Mouse (Mus musculus): ENCODE results near the gene Wt1. TPM values are rescaled to one million over a fixed set of nuclear protein-coding genes. Genes with fewer than 3 reads are reported as not detected.

Gene Wt1
- polyA plus RNA-seq, 1 experiment from 2014 or later = 18.6 TPM

DNA sequence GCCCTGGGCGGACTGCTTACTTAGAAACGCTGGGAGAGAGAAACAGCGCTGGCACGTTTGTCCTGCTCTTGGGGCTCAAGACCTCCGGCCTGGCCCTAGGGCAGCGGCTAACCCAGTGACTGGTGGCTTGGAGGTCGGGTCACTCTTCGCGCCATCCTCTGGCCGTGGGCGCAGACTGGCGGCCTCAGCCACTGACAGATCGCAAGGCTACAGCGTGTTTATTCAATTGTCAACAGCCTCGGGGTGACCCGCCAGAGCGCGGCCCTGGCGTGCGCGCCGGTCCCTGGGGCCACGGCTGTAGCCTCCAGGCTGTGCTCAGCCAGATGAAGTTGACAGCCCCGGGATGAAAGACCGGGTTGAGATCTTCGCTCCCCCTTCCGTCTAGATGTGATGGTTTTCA is 3.4 kb upstream of the Wt1 start:
- Histone ChIP-seq H3K9me3 (ENCODE audit: control insufficient read depth, low read depth, low read length) (no peaks in the 10 kb centered on the region), H3K36me3 (ENCODE audit: control insufficient read depth, insufficient read depth, low read length) (no peaks in the 10 kb centered on the region), H3K4me2 (replicated peaks; ENCODE audit: low read depth, low read length) (peak overlapping the region; percentile 37; the same call in 1 of the 2 replicates), H3K4me3 (ENCODE audit: low read depth, low read length) (peak overlapping the region; percentile 18; the same call in 1 of the 2 replicates), H3K4me1 (ENCODE audit: control insufficient read depth, insufficient read depth, low read length) (0 out of 2 replicates have a peak, but pooled peaks cover 9% of the 10 kb centered on the region), H3K27me3 (ENCODE audit: control insufficient read depth, insufficient read depth, low read length) (peaks cover 61% of the 10 kb centered on the region), H3K9ac (replicated peaks; ENCODE audit: low read depth, low read length) (no peak overlapping the region), H3K27ac (ENCODE audit: low read length) (no peak overlapping the region)
- ATAC-seq (ENCODE audit: insufficient number of reproducible peaks, insufficient read depth, low FRiP score, low read depth) = no peak
- 2% methylated on average over 27 of the region's 27 CpGs for WGBS

DNA sequence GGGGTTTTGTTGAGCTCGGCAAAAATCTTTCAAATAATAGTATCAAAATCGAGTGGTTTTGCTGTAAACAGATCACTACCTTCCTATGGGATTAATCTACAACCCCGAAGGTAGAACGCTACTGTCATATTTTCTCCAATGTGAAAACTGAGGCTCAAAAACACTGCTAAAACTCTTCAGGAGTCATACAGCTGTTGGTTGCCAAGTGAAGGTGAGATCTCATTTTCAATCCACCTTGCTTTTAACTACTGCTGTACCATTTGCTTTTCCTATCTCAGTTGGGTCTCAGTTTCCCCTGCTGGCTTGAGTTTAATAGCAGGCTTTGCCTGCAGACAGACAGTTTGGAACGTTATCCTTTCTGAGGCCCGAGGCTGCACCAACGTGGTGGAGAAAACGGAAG is 2.9 kb upstream of the Wt1 start:
- Histone ChIP-seq H3K9me3 (ENCODE audit: control insufficient read depth, low read depth, low read length) (no peaks in the 10 kb centered on the region), H3K4me3 (ENCODE audit: low read depth, low read length) (peak overlapping the region; percentile 13; the same call in 1 of the 2 replicates), H3K27me3 (ENCODE audit: control insufficient read depth, insufficient read depth, low read length) (peaks cover 61% of the 10 kb centered on the region), H3K36me3 (ENCODE audit: control insufficient read depth, insufficient read depth, low read length) (no peaks in the 10 kb centered on the region), H3K27ac (ENCODE audit: low read length) (no peak overlapping the region), H3K4me2 (replicated peaks; ENCODE audit: low read depth, low read length) (peak overlapping the region; percentile 37; the same call in 1 of the 2 replicates), H3K4me1 (ENCODE audit: control insufficient read depth, insufficient read depth, low read length) (0 out of 2 replicates have a peak, but pooled peaks cover 12% of the 10 kb centered on the region), H3K9ac (replicated peaks; ENCODE audit: low read depth, low read length) (no peak overlapping the region)
- ATAC-seq (ENCODE audit: insufficient number of reproducible peaks, insufficient read depth, low FRiP score, low read depth) = no peak
- 8% methylated on average over 8 of the region's 8 CpGs for WGBS

DNA sequence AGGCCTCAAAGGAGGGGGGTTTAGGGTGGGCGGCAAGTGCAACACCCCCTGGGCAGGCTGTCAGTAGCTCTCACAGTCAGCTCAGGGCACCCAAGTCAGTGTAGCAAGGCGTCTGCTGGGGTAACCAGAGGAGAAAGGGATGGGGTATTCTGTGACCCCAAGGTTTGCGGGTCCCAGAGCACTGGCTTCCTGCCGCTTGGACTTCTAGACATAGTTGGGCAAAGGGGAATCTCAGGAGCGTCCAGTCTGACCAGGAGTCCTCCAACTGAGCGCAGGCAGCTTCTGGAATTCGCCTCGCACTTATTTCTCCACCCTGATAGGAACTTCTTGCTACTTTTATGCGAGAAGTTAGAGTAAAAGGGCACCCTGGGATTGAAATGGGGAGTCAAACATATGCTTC is 2.4 kb upstream of the Wt1 start:
- H3K4me3 ChIP-seq (ENCODE audit: low read depth, low read length) = peak overlapping the region; percentile 13; the same call in 1 of the 2 replicates
- H3K4me1 ChIP-seq (ENCODE audit: control insufficient read depth, insufficient read depth, low read length) = 0 out of 2 replicates have a peak, but pooled peaks cover 12% of the 10 kb centered on the region
- H3K9me3 ChIP-seq (ENCODE audit: control insufficient read depth, low read depth, low read length) = no peaks in the 10 kb centered on the region
- H3K9ac ChIP-seq (replicated peaks; ENCODE audit: low read depth, low read length) = no peak overlapping the region
- no peaks in the 10 kb centered on the region for H3K36me3 ChIP-seq (ENCODE audit: control insufficient read depth, insufficient read depth, low read length)
- H3K27me3 ChIP-seq (ENCODE audit: control insufficient read depth, insufficient read depth, low read length) = peaks cover 63% of the 10 kb centered on the region
- H3K4me2 ChIP-seq (replicated peaks; ENCODE audit: low read depth, low read length) = peak overlapping the region; percentile 37; the same call in 1 of the 2 replicates
- ATAC-seq (ENCODE audit: insufficient number of reproducible peaks, insufficient read depth, low FRiP score, low read depth) = no peak
- WGBS = 6% methylated on average over 9 of the region's 9 CpGs
- H3K27ac ChIP-seq (ENCODE audit: low read length) = peak overlapping the region; percentile 21; the same call in 1 of the 2 replicates

DNA sequence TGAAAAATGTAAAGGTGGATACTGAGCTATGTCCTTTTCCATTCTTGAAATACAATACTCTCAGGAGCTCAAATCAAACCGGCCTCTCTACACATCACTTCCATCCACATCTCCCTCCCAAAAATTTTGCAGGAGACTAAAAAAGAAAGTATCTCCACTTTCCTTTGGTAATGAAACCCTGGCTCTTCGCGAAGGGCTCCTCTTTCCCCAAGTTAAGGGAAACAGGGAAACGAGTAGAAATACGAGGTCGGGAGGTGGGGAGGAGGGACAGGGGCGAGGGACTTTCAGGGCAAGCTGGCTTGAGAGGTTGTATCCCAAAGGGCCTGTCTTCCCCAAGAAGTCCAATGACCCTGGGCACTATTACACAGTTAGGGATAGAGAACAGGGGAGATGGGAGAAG is 1.9 kb upstream of the Wt1 start:
- Histone ChIP-seq H3K27me3 (ENCODE audit: control insufficient read depth, insufficient read depth, low read length) (peaks cover 66% of the 10 kb centered on the region), H3K36me3 (ENCODE audit: control insufficient read depth, insufficient read depth, low read length) (no peaks in the 10 kb centered on the region), H3K4me1 (ENCODE audit: control insufficient read depth, insufficient read depth, low read length) (0 out of 2 replicates have a peak, but pooled peaks cover 12% of the 10 kb centered on the region), H3K4me3 (ENCODE audit: low read depth, low read length) (peak overlapping the region; percentile 13; the same call in 1 of the 2 replicates), H3K27ac (ENCODE audit: low read length) (no peak overlapping the region), H3K4me2 (replicated peaks; ENCODE audit: low read depth, low read length) (peak overlapping the region; percentile 37; the same call in 1 of the 2 replicates), H3K9me3 (ENCODE audit: control insufficient read depth, low read depth, low read length) (no peaks in the 10 kb centered on the region), H3K9ac (replicated peaks; ENCODE audit: low read depth, low read length) (no peak overlapping the region)
- no peak for ATAC-seq (ENCODE audit: insufficient number of reproducible peaks, insufficient read depth, low FRiP score, low read depth)
- 2% methylated on average over 7 of the region's 7 CpGs for WGBS

DNA sequence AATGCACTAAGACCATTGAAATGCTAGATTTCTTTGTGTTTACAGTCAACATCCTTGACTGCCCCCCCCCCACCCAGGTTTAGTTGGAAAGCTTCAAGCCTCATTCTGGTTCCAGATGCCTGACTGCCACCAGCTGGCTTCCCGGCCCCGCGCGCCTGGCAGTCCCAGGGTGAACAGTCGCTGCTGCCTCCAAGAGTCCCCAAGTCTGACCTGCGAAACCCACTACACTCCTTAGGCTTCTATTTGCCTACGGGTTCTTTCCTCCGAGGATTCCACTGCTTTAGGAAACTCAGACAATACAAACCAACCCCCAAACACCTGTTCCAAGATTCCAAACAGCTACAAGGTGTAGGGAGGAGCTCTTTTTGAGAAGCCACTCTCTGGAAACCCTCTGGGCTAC is 1.1 kb upstream of the Wt1 start:
- no peak overlapping the region for H3K9ac ChIP-seq (replicated peaks; ENCODE audit: low read depth, low read length)
- 3% methylated on average over 8 of the region's 8 CpGs for WGBS
- H3K9me3 ChIP-seq (ENCODE audit: control insufficient read depth, low read depth, low read length) = no peaks in the 10 kb centered on the region
- ATAC-seq (ENCODE audit: insufficient number of reproducible peaks, insufficient read depth, low FRiP score, low read depth) = no peak
- H3K4me2 ChIP-seq (replicated peaks; ENCODE audit: low read depth, low read length) = peak overlapping the region; percentile 39; the same call in 1 of the 2 replicates
- H3K27ac ChIP-seq (ENCODE audit: low read length) = peak overlapping the region; percentile 33; the same call in 1 of the 2 replicates
- H3K4me3 ChIP-seq (ENCODE audit: low read depth, low read length) = peak overlapping the region; percentile 41; the same call in 1 of the 2 replicates
- H3K36me3 ChIP-seq (ENCODE audit: control insufficient read depth, insufficient read depth, low read length) = no peaks in the 10 kb centered on the region
- H3K27me3 ChIP-seq (ENCODE audit: control insufficient read depth, insufficient read depth, low read length) = peaks cover 74% of the 10 kb centered on the region
- H3K4me1 ChIP-seq (ENCODE audit: control insufficient read depth, insufficient read depth, low read length) = 0 out of 2 replicates have a peak, but pooled peaks cover 12% of the 10 kb centered on the region

DNA sequence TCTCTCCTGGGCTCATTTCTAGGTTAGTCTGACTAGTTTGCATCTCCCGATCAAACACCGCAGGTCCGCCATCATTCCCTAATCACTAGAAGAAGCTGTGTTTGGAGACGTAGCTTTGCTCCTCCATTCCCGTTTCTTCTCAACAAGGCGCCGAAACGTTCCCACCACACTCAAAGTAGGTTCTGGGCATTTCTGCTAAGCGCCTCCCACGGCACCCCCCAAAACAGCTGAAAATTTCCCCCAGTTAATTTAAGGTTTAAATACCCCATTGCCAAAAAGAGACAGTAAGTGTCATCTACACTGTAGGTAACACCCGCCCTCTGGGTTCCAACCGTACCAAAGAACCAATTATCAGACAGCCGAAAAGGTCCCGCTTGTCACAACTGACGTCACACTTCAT is 688 bp upstream of the Wt1 start:
- H3K36me3 ChIP-seq (ENCODE audit: control insufficient read depth, insufficient read depth, low read length) = no peaks in the 10 kb centered on the region
- 0 out of 2 replicates have a peak, but pooled peaks cover 12% of the 10 kb centered on the region for H3K4me1 ChIP-seq (ENCODE audit: control insufficient read depth, insufficient read depth, low read length)
- ATAC-seq (ENCODE audit: insufficient number of reproducible peaks, insufficient read depth, low FRiP score, low read depth) = no peak
- peak overlapping the region; percentile 39; the same call in 1 of the 2 replicates for H3K4me2 ChIP-seq (replicated peaks; ENCODE audit: low read depth, low read length)
- H3K9me3 ChIP-seq (ENCODE audit: control insufficient read depth, low read depth, low read length) = no peaks in the 10 kb centered on the region
- H3K27ac ChIP-seq (ENCODE audit: low read length) = peak overlapping the region; percentile 21; the same call in 1 of the 2 replicates
- H3K4me3 ChIP-seq (ENCODE audit: low read depth, low read length) = peak overlapping the region; percentile 41; the same call in 1 of the 2 replicates
- WGBS = 1% methylated on average over 15 of the region's 15 CpGs
- H3K9ac ChIP-seq (replicated peaks; ENCODE audit: low read depth, low read length) = no peak overlapping the region
- peaks cover 74% of the 10 kb centered on the region for H3K27me3 ChIP-seq (ENCODE audit: control insufficient read depth, insufficient read depth, low read length)

DNA sequence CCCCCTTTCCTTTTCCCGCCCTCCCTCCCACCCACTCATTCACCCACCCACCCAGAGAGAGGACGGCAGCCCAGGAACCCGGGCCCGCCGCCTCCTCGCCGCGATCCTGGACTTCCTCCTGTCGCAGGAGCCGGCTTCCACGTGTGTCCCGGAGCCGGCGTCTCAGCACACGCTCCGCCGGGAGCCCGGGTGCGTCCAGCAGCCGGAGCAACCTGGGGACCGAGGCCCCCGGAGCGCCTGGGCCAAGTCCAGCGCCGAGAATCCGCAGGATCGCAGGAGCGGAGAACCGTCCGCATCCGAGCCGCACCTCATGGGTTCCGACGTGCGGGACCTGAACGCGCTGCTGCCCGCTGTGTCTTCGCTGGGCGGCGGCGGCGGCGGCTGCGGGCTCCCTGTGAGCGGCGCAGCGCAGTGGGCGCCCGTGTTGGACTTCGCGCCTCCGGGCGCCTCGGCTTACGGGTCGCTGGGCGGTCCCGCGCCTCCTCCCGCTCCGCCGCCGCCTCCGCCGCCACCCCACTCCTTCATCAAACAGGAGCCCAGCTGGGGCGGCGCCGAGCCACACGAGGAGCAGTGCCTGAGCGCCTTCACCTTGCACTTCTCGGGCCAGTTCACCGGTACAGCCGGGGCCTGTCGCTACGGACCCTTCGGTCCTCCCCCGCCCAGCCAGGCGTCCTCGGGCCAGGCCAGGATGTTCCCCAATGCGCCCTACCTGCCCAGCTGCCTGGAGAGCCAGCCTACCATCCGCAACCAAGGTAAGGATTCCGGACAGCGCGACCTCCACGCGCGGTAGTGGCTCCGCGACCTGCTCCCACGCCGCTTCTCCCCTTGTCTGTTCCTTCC is 582 bp downstream of the Wt1 start:
- peaks cover 73% of the 10 kb centered on the region for H3K27me3 ChIP-seq (ENCODE audit: control insufficient read depth, insufficient read depth, low read length)
- peak overlapping the region; percentile 39 for H3K4me2 ChIP-seq (replicated peaks; ENCODE audit: low read depth, low read length)
- H3K4me1 ChIP-seq (ENCODE audit: control insufficient read depth, insufficient read depth, low read length) = 0 out of 2 replicates have a peak, but pooled peaks cover 12% of the 10 kb centered on the region
- peak overlapping the region; percentile 30; the same call in 1 of the 2 replicates for H3K9ac ChIP-seq (replicated peaks; ENCODE audit: low read depth, low read length)
- H3K4me3 ChIP-seq (ENCODE audit: low read depth, low read length) = peak overlapping the region; percentile 41
- H3K9me3 ChIP-seq (ENCODE audit: control insufficient read depth, low read depth, low read length) = no peaks in the 10 kb centered on the region
- ATAC-seq (ENCODE audit: insufficient number of reproducible peaks, insufficient read depth, low FRiP score, low read depth) = 0 out of 2 replicates have a peak, but pooled peaks have one; percentile 24
- H3K27ac ChIP-seq (ENCODE audit: low read length) = peak overlapping the region; percentile 82
- no peaks in the 10 kb centered on the region for H3K36me3 ChIP-seq (ENCODE audit: control insufficient read depth, insufficient read depth, low read length)
- WGBS = under 1% methylated on average over 89 of the region's 92 CpGs
